Mouse (Mus musculus) brain, embryonic 14.5 days (tissue): ENCODE results near the gene Map2k6.

ENCODE experiments used
- CTCF ChIP-seq: fragments of 200-500 bp; IDR thresholded peaks from 2 replicates; pipeline ENCODE4 v1.5.1; 2012; ENCODE audit warnings: inconsistent platforms, mild to moderate bottlenecking, moderate library complexity, borderline replicate concordance; ENCODE audit not compliant: insufficient read depth, insufficient read length; ENCODE audit errors: extremely low read depth
- POLR2A ChIP-seq: fragments of 200-500 bp; IDR thresholded peaks from 2 replicates; pipeline ENCODE4 v1.6.1; 2012; ENCODE audit warnings: mild to moderate bottlenecking, inconsistent platforms, borderline replicate concordance; ENCODE audit not compliant: poor library complexity, insufficient read depth, insufficient read length, severe bottlenecking; ENCODE audit errors: extremely low read depth

- TF ChIP-seq CTCF (no peak), POLR2A (no peak)
These were observed 45.7 kb downstream of the Map2k6 start for GRCm38 (mm10) chr11:110444576-110444975.
